1 mouse cellular context compared by ENCODE assay signal in genomic region chr12:59060993-59061595, GRCm38 (mm10).
TF ChIP-seq lines count a peak whose summit lies in the region.

Trappc6b (minus strand) TSS chr12:59061472.

TF ChIP-seq in CH12.LX, 34 proteins besides CTCF, POLR2A, EP300 and RAD21 (continued from another document):
- TF ChIP-seq MXI1 (IDR thresholded peaks at IDR 0.05; ENCODE audit: low read depth, low read length) (peak; percentile 83; the same call in 1 of the 2 replicates), SIN3A (IDR thresholded peaks at IDR 0.05; ENCODE audit: low read length) (peak; percentile 76; the same call in 1 of the 2 replicates), MAFK (IDR thresholded peaks at IDR 0.05; ENCODE audit: insufficient replicate concordance, low read length) (no peak)
